9 mouse cellular contexts compared by ENCODE assay signal in genomic region chr2:25055409-25056155, GRCm38 (mm10). TPM values are rescaled to one million over a fixed set of nuclear protein-coding genes. Genes with fewer than 3 reads are reported as not detected.
A peak's percentile ranks its signal among the peaks of the same experiment; 100 is the strongest.
DNase-seq lines count a peak whose midpoint lies in the region; ATAC-seq and TF ChIP-seq lines count a peak whose summit lies in the region.
"Had no signal": no experiment of that assay in that cellular context is flagged by ENCODE, and none has a peak within 500 bp of the region (broad histone marks: within the 10 kb centered on the region; RNA-seq: fewer than 3 reads in every experiment).

No protein-coding gene starts in this region.

- ATAC-seq in heart, embryonic 16.5 days (replicated peaks; ENCODE audit: extremely low read depth, insufficient read depth, low FRiP score) = no peak
- ATAC-seq in forebrain, embryonic 16.5 days = no peak; the same call in 1 of the 2 replicates
- ATAC-seq in liver, postnatal 0 days = no peak

- TF ChIP-seq EP300 in liver, postnatal 0 days (IDR thresholded peaks at IDR 0.05; ENCODE audit: low read depth) = no peak

- no peak overlapping the region for H3K27ac ChIP-seq in heart, embryonic 16.5 days (ENCODE audit: low read length)
- H3K27ac ChIP-seq in brown adipose tissue, adult 24 weeks (replicated peaks; ENCODE audit: low read depth, low read length) = no peak overlapping the region
- peak overlapping the region; percentile 76; the same call in 1 of the 2 replicates for H3K27ac ChIP-seq in forebrain, embryonic 16.5 days (ENCODE audit: low read length)
- no peak overlapping the region for H3K27ac ChIP-seq in liver, postnatal 0 days (ENCODE audit: low read depth)

- TF ChIP-seq CTCF in liver, postnatal 0 days (IDR thresholded peaks at IDR 0.05; ENCODE audit: low read depth) = no peak

- H3K4me1 ChIP-seq in heart, embryonic 16.5 days (ENCODE audit: control insufficient read depth, insufficient read depth, low read length) = peaks cover 8% of the 10 kb centered on the region
- peaks cover 5% of the 10 kb centered on the region for H3K4me1 ChIP-seq in brown adipose tissue, adult 24 weeks (ENCODE audit: control insufficient read depth, insufficient read depth, insufficient read length, low read length)
- H3K4me1 ChIP-seq in forebrain, embryonic 16.5 days (replicated peaks; ENCODE audit: control insufficient read depth, insufficient read depth, low read length) = peaks cover 17% of the 10 kb centered on the region
- peaks cover 15% of the 10 kb centered on the region for H3K4me1 ChIP-seq in liver, postnatal 0 days (ENCODE audit: insufficient read depth)

- peak overlapping the region; percentile 72 for H3K4me2 ChIP-seq in heart, embryonic 16.5 days (ENCODE audit: low read depth, low read length)
- peak overlapping the region; percentile 93 for H3K4me2 ChIP-seq in forebrain, embryonic 16.5 days (ENCODE audit: low read length)
- H3K4me2 ChIP-seq in liver, postnatal 0 days (ENCODE audit: low read depth, low read length) = peak overlapping the region; percentile 97; the same call in 1 of the 2 replicates

- no peaks in the 10 kb centered on the region for H3K27me3 ChIP-seq in heart, embryonic 16.5 days (ENCODE audit: control insufficient read depth, insufficient read depth, low read length)
- no peaks in the 10 kb centered on the region for H3K27me3 ChIP-seq in forebrain, embryonic 16.5 days (replicated peaks; ENCODE audit: control insufficient read depth, insufficient read depth, low read length)
- H3K27me3 ChIP-seq in liver, postnatal 0 days (ENCODE audit: insufficient read depth, low read length) = no peaks in the 10 kb centered on the region

- 86% methylated on average over 21 of the region's 21 CpGs for WGBS in heart, embryonic 16.5 days
- 73% methylated on average over 20 of the region's 21 CpGs for WGBS in forebrain, embryonic 16.5 days
- 86% methylated on average over 21 of the region's 21 CpGs for WGBS in liver, postnatal 0 days (ENCODE audit: insufficient replicate concordance)

- no peak for DNase-seq in heart, postnatal 4 days
- no peak for DNase-seq in liver, postnatal 0 days
- no peak for DNase-seq in urinary bladder, postnatal 10 days (ENCODE audit: low spot score)
- DNase-seq in adrenal gland, adult 2 months = no peak
- no peak for DNase-seq in right cerebral cortex, postnatal 36 days (ENCODE audit: low spot score in 2 of 2)

- 0 out of 2 replicates have a peak, but pooled peaks cover 3% of the 10 kb centered on the region for H3K36me3 ChIP-seq in heart, embryonic 16.5 days (ENCODE audit: control insufficient read depth, insufficient read depth)
- peaks cover 7% of the 10 kb centered on the region for H3K36me3 ChIP-seq in forebrain, embryonic 16.5 days (ENCODE audit: control insufficient read depth, insufficient read depth)
- peaks cover 28% of the 10 kb centered on the region for H3K36me3 ChIP-seq in liver, postnatal 0 days (replicated peaks; ENCODE audit: insufficient read depth, low read length)

- H3K4me3 ChIP-seq in heart, embryonic 16.5 days (ENCODE audit: low read length) = no peak overlapping the region; the same call in 1 of the 2 replicates
- H3K4me3 ChIP-seq in brown adipose tissue, adult 24 weeks (ENCODE audit: insufficient read depth, low read depth, low read length) = peak overlapping the region; percentile 80; the same call in 1 of the 2 replicates
- peak overlapping the region; percentile 79 for H3K4me3 ChIP-seq in forebrain, embryonic 16.5 days (replicated peaks; ENCODE audit: low read length)
- peak overlapping the region; percentile 82 for H3K4me3 ChIP-seq in liver, postnatal 0 days (ENCODE audit: low read depth, low read length)

- H3K9me3 ChIP-seq in heart, embryonic 16.5 days (replicated peaks; ENCODE audit: control insufficient read depth, low read length) = no peaks in the 10 kb centered on the region
- no peaks in the 10 kb centered on the region for H3K9me3 ChIP-seq in forebrain, embryonic 16.5 days (ENCODE audit: control insufficient read depth, low read length)
- H3K9me3 ChIP-seq in liver, postnatal 0 days (ENCODE audit: low read length) = no peaks in the 10 kb centered on the region

- H3K9ac ChIP-seq in heart, embryonic 16.5 days (ENCODE audit: low read length) = peak overlapping the region; percentile 92; the same call in 1 of the 2 replicates
- peak overlapping the region; percentile 82 for H3K9ac ChIP-seq in forebrain, embryonic 16.5 days (replicated peaks; ENCODE audit: low read depth, low read length)
- peak overlapping the region; percentile 81 for H3K9ac ChIP-seq in liver, postnatal 0 days (replicated peaks)

RNA-seq across cellular contexts. Expression of gene Nsmf, which starts 1.4 kb away (rescaled TPM):
- polyA plus RNA-seq in heart, embryonic 16.5 days (2015; fragmentation: Nextera tagmentation; extraction: Ambion mirVana) = 59.3 and 62.9 TPM in 2 replicates
- 10 to 100 TPM; 45.8 to 47.8 TPM for total RNA-seq in heart, postnatal 4 days (2021)
- 10.6 and 15.1 TPM in 2 replicates for polyA plus RNA-seq in brown adipose tissue, adult 24 weeks (2012; ENCODE audit: insufficient read depth, insufficient read length, missing spikeins)
- polyA plus RNA-seq in forebrain, embryonic 16.5 days (2015; fragmentation: Nextera tagmentation; extraction: Ambion mirVana) = 186 and 223 TPM in 2 replicates
- polyA plus RNA-seq in liver, postnatal 0 days (2015; fragmentation: Nextera tagmentation; extraction: Ambion mirVana) = 29.0 and 32.1 TPM in 2 replicates
- total RNA-seq in adrenal gland, adult 2 months (2021) = 10 to 100 TPM; 32.8 to 52.9 TPM
- polyA plus RNA-seq in adrenal gland, adult 2 months (2012; rRNA removed) = 99.9 and 113 TPM in 2 replicates

RNA-seq across cellular contexts. Expression of gene Entpd8, which starts 24.5 kb away (rescaled TPM):
- 0.30 TPM in 1 of 2 replicates, not detected in the other for polyA plus RNA-seq in heart, embryonic 16.5 days (2015; fragmentation: Nextera tagmentation; extraction: Ambion mirVana)
- total RNA-seq in heart, postnatal 4 days (2021) = not detected
- polyA plus RNA-seq in brown adipose tissue, adult 24 weeks (2012; ENCODE audit: insufficient read depth, insufficient read length, missing spikeins) = not detected in 2 replicates
- polyA plus RNA-seq in forebrain, embryonic 16.5 days (2015; fragmentation: Nextera tagmentation; extraction: Ambion mirVana) = not detected in 2 replicates
- polyA plus RNA-seq in liver, postnatal 0 days (2015; fragmentation: Nextera tagmentation; extraction: Ambion mirVana) = 23.8 and 25.9 TPM in 2 replicates
- total RNA-seq in adrenal gland, adult 2 months (2021) = under 1 TPM in 1 of 2 experiments, not detected in 1; 0.40 TPM
- 0.08 and 0.11 TPM in 2 replicates for polyA plus RNA-seq in adrenal gland, adult 2 months (2012; rRNA removed)
- total RNA-seq: left cerebral cortex, postnatal 10 days had no signal

RNA-seq across cellular contexts. Expression of gene Noxa1, which starts 39.4 kb away (rescaled TPM):
- polyA plus RNA-seq in heart, embryonic 16.5 days (2015; fragmentation: Nextera tagmentation; extraction: Ambion mirVana) = 0.19 TPM in 1 of 2 replicates, not detected in the other
- not detected for total RNA-seq in heart, postnatal 4 days (2021)
- not detected in 2 replicates for polyA plus RNA-seq in brown adipose tissue, adult 24 weeks (2012; ENCODE audit: insufficient read depth, insufficient read length, missing spikeins)
- polyA plus RNA-seq in forebrain, embryonic 16.5 days (2015; fragmentation: Nextera tagmentation; extraction: Ambion mirVana) = not detected in 2 replicates
- polyA plus RNA-seq in liver, postnatal 0 days (2015; fragmentation: Nextera tagmentation; extraction: Ambion mirVana) = 0.52 and 0.59 TPM in 2 replicates
- not detected for total RNA-seq in adrenal gland, adult 2 months (2021)
- polyA plus RNA-seq in adrenal gland, adult 2 months (2012; rRNA removed) = not detected in 2 replicates
- total RNA-seq: left cerebral cortex, postnatal 10 days had no signal

Comparison
In these comparisons a context has a peak if more than half of its experiments do, and no peak if none do; other contexts are left out.
1. RNA of gene Entpd8, which starts 24.5 kb away (polyA plus RNA-seq): 23.8 to 25.9 TPM in liver, postnatal 0 days; 0.30 TPM in heart, embryonic 16.5 days, 0.08 to 0.11 TPM in adrenal gland, adult 2 months, not detected in brown adipose tissue, adult 24 weeks and not detected in forebrain, embryonic 16.5 days; every median in the first group is over 10 times any median in the second.
2. Peak in every context shown above with its lines, with median percentiles within 50 percentile points of each other: H3K4me2 ChIP-seq and H3K9ac ChIP-seq.